Mouse (Mus musculus): Measurements from ENCODE around the gene Olfr1425.
"Not testable (repeated sequence)": the region's sequence is repeated elsewhere in the genome, so short reads cannot be mapped to it uniquely, and the experiment has no call there.

Gene Olfr1425

GRCm38 (mm10) chr19:12077631-12078030 is at the start of gene Olfr1425:
Olfr1425 (minus strand) TSS chr19:12077731.
- in situ Hi-C loops (cut with MseI, MboI), result not testable (repeated sequence)

DNA sequence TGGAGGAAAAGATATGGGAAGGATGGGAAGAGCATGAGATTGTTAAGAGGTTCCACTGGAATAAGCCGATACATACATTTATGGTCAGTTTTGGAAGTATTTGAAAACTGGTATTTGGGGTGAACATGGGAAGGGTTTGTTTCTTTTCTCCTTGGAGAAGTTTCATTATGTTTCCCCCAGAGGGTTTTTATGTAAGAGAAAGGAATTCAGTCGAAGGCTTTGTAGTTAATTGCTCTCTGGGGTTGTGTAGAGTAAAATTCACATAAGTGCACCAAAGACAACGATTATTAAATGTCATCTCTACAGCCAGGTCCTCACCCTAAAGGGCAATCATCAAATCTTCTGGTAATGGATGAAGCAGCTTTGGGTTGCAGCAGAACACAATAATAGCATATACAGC is 45.6 kb upstream of the Olfr1425 start, which contains the start of gene Olfr76:
Gene Olfr76 (minus strand): TSS at position 101 of the 400 bp plus-strand sequence.
- in situ Hi-C loops (cut with MseI, MboI), result no loop called here

GRCm38 (mm10) chr19:12116464-12116863 is 38.9 kb upstream of the Olfr1425 start:
- in situ Hi-C loops (cut with MseI, MboI), result no loop called here

GRCm38 (mm10) chr19:12115797-12116196 is 38.3 kb upstream of the Olfr1425 start, which contains the start of gene Olfr1428:
Olfr1428 (minus strand) TSS chr19:12115897.
- in situ Hi-C loops (cut with MseI, MboI), result no loop called here

- in situ Hi-C loops (cut with MseI, MboI), result no loop called here
Measured at GRCm38 (mm10) chr19:12113807-12114206, 36.3 kb upstream of the Olfr1425 start.

GRCm38 (mm10) chr19:12104541-12104940 is 27.0 kb upstream of the Olfr1425 start:
- in situ Hi-C loops (cut with MseI, MboI), result no loop called here

DNA sequence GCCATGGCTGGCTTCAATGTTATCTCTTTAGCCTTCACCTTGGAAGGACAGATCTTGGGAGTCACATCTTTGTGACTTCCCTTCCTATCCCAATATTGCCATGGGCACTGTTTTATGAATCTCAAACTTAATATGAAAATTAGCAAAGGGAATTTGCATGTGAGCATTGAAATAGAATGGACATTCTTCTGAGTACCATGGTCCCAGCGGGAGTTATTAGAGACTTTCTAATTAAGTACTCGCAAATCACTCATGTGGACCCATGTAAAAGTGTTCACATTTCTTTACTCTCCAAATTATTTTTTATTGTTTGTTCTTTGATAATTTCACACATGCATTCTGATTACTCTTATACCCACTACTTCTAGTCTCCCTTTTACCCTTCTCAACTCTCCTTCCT is 25.7 kb upstream of the Olfr1425 start, which contains the start of gene Olfr1427:
Gene Olfr1427 (minus strand): TSS at position 101 of the 400 bp plus-strand sequence.
- in situ Hi-C loops (cut with MseI, MboI), result no loop called here

DNA sequence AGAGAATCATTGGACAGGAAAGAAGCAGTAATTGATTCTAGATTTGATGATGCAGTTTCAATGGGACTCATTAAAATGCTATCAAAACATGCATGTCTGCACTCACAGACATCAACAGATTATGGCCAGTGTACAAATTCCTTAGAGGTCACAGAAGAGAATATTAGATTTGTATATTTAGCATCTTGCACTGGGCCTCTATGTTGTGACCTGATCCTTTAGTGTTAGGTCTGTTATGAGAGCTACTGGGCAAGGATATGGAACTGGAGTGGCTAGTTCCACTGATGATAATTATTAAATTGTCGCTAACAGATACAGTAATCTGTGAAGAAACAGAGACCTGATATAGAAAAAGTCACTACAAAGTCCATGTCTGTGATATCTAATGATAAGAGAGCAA is 14.4 kb upstream of the Olfr1425 start, which contains the start of gene Olfr1426:
Gene Olfr1426 (minus strand): TSS at position 101 of the 400 bp plus-strand sequence.
- in situ Hi-C loops (cut with MseI, MboI), result no loop called here

DNA sequence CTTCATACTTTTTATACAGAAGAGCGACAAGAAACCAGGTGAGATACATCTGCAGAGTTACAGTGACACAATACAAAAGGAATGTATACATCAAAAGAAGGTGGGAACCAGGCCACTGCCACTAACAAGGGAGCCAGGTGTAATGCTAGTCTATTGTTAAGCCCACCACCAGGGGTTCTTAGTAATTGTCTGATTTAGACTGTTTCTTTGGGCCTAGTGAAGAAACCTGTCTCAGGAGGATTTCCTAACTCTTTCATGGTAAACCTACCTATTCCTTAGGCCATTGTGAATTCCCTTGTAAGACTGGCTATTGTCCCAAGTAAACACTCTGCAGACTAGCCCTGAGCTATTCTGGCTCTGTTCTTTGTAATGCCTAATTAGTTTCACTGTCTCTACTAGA is 8.0 kb downstream of the Olfr1425 start:
- in situ Hi-C loops (cut with MseI, MboI), result not testable (repeated sequence)

DNA sequence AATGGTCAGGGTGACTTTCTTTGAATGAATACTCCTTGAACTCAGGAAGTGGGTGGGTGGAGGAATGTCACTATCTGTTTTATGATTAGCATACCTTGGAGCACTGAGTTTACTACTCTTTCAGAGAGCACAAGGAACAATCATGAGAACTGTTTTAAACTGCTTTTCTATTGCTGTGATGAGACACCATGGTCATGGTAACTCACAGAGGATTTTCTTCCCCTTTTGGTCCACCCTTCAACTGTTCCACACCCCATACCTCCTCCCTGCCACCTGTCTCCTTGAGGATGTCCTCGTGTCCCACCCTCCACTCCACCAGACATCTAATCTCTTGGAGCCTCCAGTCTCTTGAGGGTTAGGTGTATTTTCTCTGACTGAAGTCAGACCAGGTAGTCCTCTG is 9.7 kb downstream of the Olfr1425 start:
- in situ Hi-C loops (cut with MseI, MboI), result not testable (repeated sequence)

DNA sequence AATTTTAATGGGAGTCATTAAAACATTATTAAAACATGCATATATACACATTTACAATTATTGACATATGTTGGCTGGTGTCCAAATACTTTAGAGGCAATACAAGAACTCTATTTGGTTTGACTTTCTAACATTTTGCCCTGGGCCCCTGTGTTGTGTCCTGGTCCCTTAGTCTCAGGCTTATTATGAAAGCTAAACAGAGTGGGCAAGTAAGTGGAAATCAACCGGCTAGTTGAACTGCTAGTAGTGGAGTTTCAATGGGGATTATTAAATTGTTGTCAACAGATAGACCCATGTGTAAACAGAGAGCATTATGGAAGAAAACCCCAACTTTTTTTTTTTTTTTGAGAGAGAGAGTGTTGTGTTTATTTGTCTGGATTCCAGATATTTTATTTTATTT is 14.9 kb downstream of the Olfr1425 start, which contains the start of gene Olfr1424:
Gene Olfr1424 (minus strand): TSS at position 101 of the 400 bp plus-strand sequence.
- in situ Hi-C loops (cut with MseI, MboI), result not testable (repeated sequence)

GRCm38 (mm10) chr19:12043163-12043562 is 34.4 kb downstream of the Olfr1425 start:
- in situ Hi-C loops (cut with MseI, MboI), result no loop called here

DNA sequence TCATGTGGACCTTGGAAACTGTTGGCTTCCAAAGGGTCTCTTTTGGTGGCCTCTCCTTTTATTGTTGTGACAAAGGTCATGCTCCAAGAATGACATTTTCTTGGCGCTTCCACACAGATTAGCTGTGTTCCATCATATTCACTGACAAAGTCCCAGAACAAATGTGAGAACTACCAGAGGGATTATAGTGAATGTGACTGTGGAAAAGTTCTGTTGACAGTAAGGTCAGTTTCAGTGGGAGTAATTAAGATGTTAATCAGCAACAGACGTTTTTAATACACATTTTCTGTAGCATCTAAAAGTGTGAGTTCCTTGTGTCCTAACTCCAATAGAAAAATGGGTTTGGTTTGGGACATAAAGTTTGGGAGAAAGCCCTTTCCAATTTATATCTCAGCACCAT is 36.3 kb downstream of the Olfr1425 start, which contains the start of gene Olfr1423:
Gene Olfr1423 (minus strand): TSS at position 101 of the 400 bp plus-strand sequence.
- in situ Hi-C loops (cut with MseI, MboI), result no loop called here

GRCm38 (mm10) chr19:12037727-12038126 is 39.8 kb downstream of the Olfr1425 start:
- in situ Hi-C loops (cut with MseI, MboI), result no loop called here

DNA sequence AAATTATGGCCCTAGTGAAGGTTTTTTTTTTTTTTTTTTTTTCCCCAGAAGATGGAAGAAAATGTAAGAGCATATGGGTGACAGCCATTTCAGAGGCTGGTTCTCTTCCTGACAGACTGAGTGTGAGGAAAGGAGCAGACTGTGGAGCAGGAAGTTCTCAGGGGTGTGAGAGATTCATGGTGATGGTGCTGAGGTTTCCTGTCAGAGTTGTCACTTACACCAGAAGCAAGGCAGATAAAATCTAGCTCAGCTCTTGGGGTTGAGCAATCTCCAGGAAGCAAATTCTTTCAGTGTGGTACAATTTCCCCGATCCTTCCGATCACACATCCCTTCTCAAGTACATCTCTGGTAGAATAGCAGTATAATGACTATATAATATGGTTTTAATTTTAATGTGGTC is 50.9 kb downstream of the Olfr1425 start:
- in situ Hi-C loops (cut with MseI, MboI), result no loop called here

- in situ Hi-C loops (cut with MseI, MboI), result no loop called here
Measured at GRCm38 (mm10) chr19:12025333-12025732, 52.2 kb downstream of the Olfr1425 start.

DNA sequence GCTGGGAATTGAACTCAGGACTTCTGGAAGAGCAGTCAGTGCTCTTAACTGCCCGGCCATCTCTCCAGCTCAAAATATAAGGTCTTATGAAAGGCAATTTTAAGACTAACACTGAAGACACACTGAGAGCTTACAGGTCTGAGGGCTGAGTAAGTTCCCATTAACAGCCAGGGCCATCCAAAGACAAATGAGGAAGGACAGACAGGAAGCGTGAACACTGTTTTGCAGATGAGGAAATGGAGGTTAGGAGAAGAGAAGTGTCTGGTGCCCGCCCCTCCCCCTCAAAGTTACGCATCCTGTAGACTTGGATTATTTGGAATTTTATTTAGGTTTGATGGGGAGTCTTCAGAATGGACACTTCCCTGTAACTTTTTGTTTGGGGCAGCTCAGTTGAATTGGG is 53.4 kb downstream of the Olfr1425 start:
- in situ Hi-C loops (cut with MseI, MboI), result loop anchor here in 1 of 2 experiments (25.0 kb wide), 1 partner anchor 763 kb away; the partner anchor contains the start of genes Lpxn and Zfp91

Data from mouse trophoblast stem cell (cell line).